Mouse (Mus musculus) B cell, adult (primary cell): Measurements from ENCODE around the gene Akr1c12. TPM values are rescaled to one million over a fixed set of nuclear protein-coding genes. Genes with fewer than 3 reads are reported as not detected.

Source experiments
- total RNA-seq: library from RNA; stranded (reverse); gene quantifications from 4 replicates; pipeline ENCODE4 v1.2.4, GENCODE M21; 2023; ENCODE audit not compliant: inconsistent age

Gene Akr1c12
- not detected in 4 replicates for total RNA-seq

GRCm38 (mm10) chr13:4279284-4279683 is at the start of gene Akr1c12:
Akr1c12 (minus strand) TSS chr13:4279433.

GRCm38 (mm10) chr13:4228441-4228840 is 50.8 kb downstream of the Akr1c12 start, which contains the start of gene Akr1c19:
Akr1c19 (plus strand) TSS chr13:4228700.

Other genes with a start within 250 kb of the Akr1c12 start
- not detected in 4 replicates for gene Akr1c14, start 230.4 kb downstream of the Akr1c12 start, total RNA-seq
- gene Akr1c18, start 128.8 kb downstream of the Akr1c12 start, total RNA-seq, result not detected in 4 replicates
- 0.75 to 3.6 TPM (median 1.3 TPM) in 3 of 4 replicates, not detected in the other for gene Akr1c13, start 88.3 kb downstream of the Akr1c12 start, total RNA-seq
- not detected in 4 replicates for gene Akr1c19, start 50.7 kb downstream of the Akr1c12 start, total RNA-seq
- not detected in 4 replicates for gene Akr1c6, start 154.9 kb upstream of the Akr1c12 start, total RNA-seq
- not detected in 4 replicates for gene Akr1c20, start 243.9 kb upstream of the Akr1c12 start, total RNA-seq